Mouse (Mus musculus) ES-E14 (cell line): ENCODE measurements around the gene Asphd1. TPM values are rescaled to one million over a fixed set of nuclear protein-coding genes. Genes with fewer than 3 reads are reported as not detected.

Experiments used
- DNase-seq: peaks from one replicate; pipeline ENCODE4 v3.0.0-alpha.2; 2013; ENCODE audit warnings: low read depth, low spot score
- H3K27ac ChIP-seq: 2 replicates; pipeline ENCODE4 v1.5.1; 2012; ENCODE audit warnings: low read depth, mild to moderate bottlenecking, low read length, moderate library complexity, mixed read lengths; ENCODE audit not compliant: poor library complexity, insufficient read depth, severe bottlenecking
- H3K36me3 ChIP-seq: 2 replicates; pipeline ENCODE4 v1.6.1; 2012; ENCODE audit warnings: mild to moderate bottlenecking, low read length, moderate library complexity, mixed read lengths; ENCODE audit not compliant: control insufficient read depth, poor library complexity, insufficient read depth, severe bottlenecking
- H3K4me1 ChIP-seq, 2 experiments: fragments of 150-350 bp in 1 of 2; sonication (generic) in 1 of 2; 2 replicates each; pipeline ENCODE4 v1.6.1; 2012; ENCODE audit warnings: low read length in 2 of 2, mild to moderate bottlenecking in 1 of 2, mixed read lengths in 1 of 2; ENCODE audit not compliant: control insufficient read depth in 2 of 2, insufficient read depth in 2 of 2, poor library complexity in 1 of 2
- H3K4me3 ChIP-seq, 2 experiments: fragments of 150-350 bp in 1 of 2; sonication (generic) in 1 of 2; 2 replicates each; pipeline ENCODE4 v1.5.1; 2012; ENCODE audit warnings: low read length in 2 of 2, low read depth in 1 of 2, mild to moderate bottlenecking in 1 of 2, mixed read lengths in 1 of 2; ENCODE audit not compliant: insufficient read depth in 1 of 2, poor library complexity in 1 of 2, severe bottlenecking in 1 of 2
- H3K9ac ChIP-seq: 2 replicates; pipeline ENCODE4 v1.6.1; 2012; ENCODE audit warnings: low read depth, mild to moderate bottlenecking, low read length, mixed read lengths; ENCODE audit not compliant: poor library complexity, insufficient read depth, severe bottlenecking
- H3K9me3 ChIP-seq: fragments of 150-350 bp; sonication (generic); 2 replicates; pipeline ENCODE4 v1.6.1; 2012; ENCODE audit warnings: low read depth, mild to moderate bottlenecking, low read length; ENCODE audit not compliant: control insufficient read depth, insufficient read depth
- CHD2 ChIP-seq: IDR thresholded peaks from 2 replicates; pipeline ENCODE4 v1.6.1; 2014; ENCODE audit warnings: mild to moderate bottlenecking, low read depth, low read length, inconsistent platforms
- HCFC1 ChIP-seq: IDR thresholded peaks from 2 replicates; pipeline ENCODE4 v1.6.1; 2012; ENCODE audit warnings: low read length, inconsistent platforms, borderline replicate concordance; ENCODE audit not compliant: insufficient read depth
- MAFK ChIP-seq: IDR thresholded peaks from 2 replicates; pipeline ENCODE4 v1.6.1; 2014; ENCODE audit warnings: mild to moderate bottlenecking, low read depth, low read length, inconsistent platforms; ENCODE audit not compliant: insufficient read depth
- ZC3H11A ChIP-seq: IDR thresholded peaks from 2 replicates; pipeline ENCODE4 v1.6.1; 2012; ENCODE audit warnings: low read depth, mild to moderate bottlenecking, inconsistent platforms, low read length, borderline replicate concordance
- ZNF384 ChIP-seq: IDR thresholded peaks from 2 replicates; pipeline ENCODE4 v1.6.1; 2012; ENCODE audit warnings: low read depth, low read length, inconsistent platforms
- in situ Hi-C, 2 experiments: fragments of 600-800 bp; cut with MboI; formaldehyde crosslinking; loops; one replicate each; pipeline ENCODE4 v1.15.1; 2025; ENCODE audit warnings: low sequenced_read_pairs in 2 of 2, inconsistent platforms in 1 of 2; ENCODE audit not compliant: unreplicated experiment in 2 of 2
- total RNA-seq: library from RNA; depleted of rRNA; stranded (reverse); fragments of 300-350 nt; gene quantifications from 2 replicates; pipeline ENCODE4 v1.2.3, GENCODE M21; 2012; rRNA removed

Asphd1 gene
- total RNA-seq: 1.0 and 2.0 TPM in 2 replicates

GRCm38 (mm10) chr7:126949403-126949792 lies at the start of gene Asphd1:
TSS of gene Asphd1 (minus strand) at chr7:126949582.
- Histone ChIP-seq H3K4me1 (peaks cover 0 to 12% of the 10 kb centered on the region in 2 experiments; a peak in 1 of 4 replicates), H3K9ac (peak within 1 kb of the TSS; percentile 53), H3K4me3 (peak within 1 kb of the TSS; percentile 71 to 76), H3K9me3 (no peaks in the 10 kb centered on the region), H3K36me3 (no peaks in the 10 kb centered on the region; the same call in 1 of the 2 replicates), H3K27ac (no peak within 1 kb of the TSS)
- no peak for DNase-seq
- in situ Hi-C loops: no loop called here
- TF ChIP-seq HCFC1 (peak; percentile 30; the same call in 1 of the 2 replicates), ZNF384 (no peak)

- in situ Hi-C loops: no loop called here
- TF ChIP-seq CHD2 (no peak), ZC3H11A (no peak), ZNF384 (no peak), HCFC1 (no peak), MAFK (no peak; the same call in 1 of the 2 replicates)
- Histone ChIP-seq H3K27ac (no peak overlapping the region), H3K36me3 (peaks cover 11% of the 10 kb centered on the region; the same call in 1 of the 2 replicates), H3K9ac (no peak overlapping the region), H3K9me3 (no peaks in the 10 kb centered on the region), H3K4me1 (peaks cover 0 to 2% of the 10 kb centered on the region in 2 experiments; a peak in 1 of 4 replicates), H3K4me3 (no peak overlapping the region)
- no peak for DNase-seq
Measured at GRCm38 (mm10) chr7:126996449-126996848, 47.1 kb upstream of the Asphd1 start.

GRCm38 (mm10) chr7:126988816-126989215 lies 39.4 kb upstream of the Asphd1 start:
- Histone ChIP-seq H3K27ac (no peak overlapping the region), H3K4me1 (peaks cover 1 to 2% of the 10 kb centered on the region in 2 experiments; a peak in 1 of 4 replicates), H3K9ac (no peak overlapping the region), H3K36me3 (0 out of 2 replicates have a peak, but pooled peaks cover 5% of the 10 kb centered on the region), H3K9me3 (no peaks in the 10 kb centered on the region), H3K4me3 (no peak overlapping the region)
- no peak for DNase-seq
- TF ChIP-seq MAFK (no peak), ZC3H11A (no peak), ZNF384 (no peak), HCFC1 (no peak), CHD2 (no peak)
- in situ Hi-C loops: no loop called here

GRCm38 (mm10) chr7:126986319-126986718 lies 36.9 kb upstream of the Asphd1 start:
- Histone ChIP-seq H3K9me3 (no peaks in the 10 kb centered on the region), H3K4me1 (peaks cover 1 to 2% of the 10 kb centered on the region in 2 experiments; a peak in 1 of 4 replicates), H3K27ac (no peak overlapping the region), H3K4me3 (no peak overlapping the region), H3K9ac (no peak overlapping the region; the same call in 1 of the 2 replicates), H3K36me3 (no peaks in the 10 kb centered on the region)
- no peak for DNase-seq
- in situ Hi-C loops: no loop called here
- no peak for TF ChIP-seq HCFC1
- no peak for TF ChIP-seq ZNF384
- TF ChIP-seq ZC3H11A: no peak
- TF ChIP-seq MAFK: no peak
- TF ChIP-seq CHD2: no peak
